ENCODE assay signal across 26 mouse cellular contexts in the genomic region with DNA sequence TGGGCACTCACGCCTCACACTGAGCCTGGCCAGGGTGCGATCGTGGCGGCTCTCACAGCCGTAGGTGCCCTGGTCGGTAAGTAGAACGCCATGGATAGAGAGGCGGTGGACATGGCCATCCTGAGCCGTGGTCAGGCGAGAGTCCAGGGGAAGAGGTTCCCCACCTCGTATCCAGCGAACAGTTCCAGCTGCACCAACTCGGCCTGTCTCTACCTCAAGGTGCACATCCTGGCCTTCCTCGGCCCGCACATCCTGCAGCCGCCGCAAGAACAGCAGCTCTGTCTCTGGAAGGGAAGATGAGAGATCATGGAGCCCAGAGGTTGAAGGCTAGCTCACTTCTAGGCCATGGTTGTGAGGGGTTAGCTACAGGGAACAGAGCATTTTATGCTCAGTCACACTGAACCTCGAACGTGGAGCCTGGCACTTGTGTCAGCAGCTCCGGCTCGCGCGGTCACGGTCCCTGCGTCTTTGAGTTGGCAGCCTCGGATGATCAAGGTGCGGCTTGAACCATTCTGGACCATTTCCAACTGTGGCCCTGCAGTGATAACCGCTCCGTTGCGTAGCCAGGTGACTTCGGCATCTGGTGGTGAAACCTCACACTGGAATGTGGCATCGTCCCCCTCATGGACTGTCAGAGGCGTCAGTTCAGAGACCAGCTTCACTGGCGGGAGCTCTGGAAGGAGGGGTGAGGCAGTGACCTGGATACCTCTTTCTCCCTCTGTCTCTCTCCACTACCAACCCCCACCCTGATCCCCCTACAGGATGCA. TPM values are rescaled to one million over a fixed set of nuclear protein-coding genes. Genes with fewer than 3 reads are reported as not detected.
DNase-seq lines count a peak whose midpoint lies in the region; ATAC-seq and TF ChIP-seq lines count a peak whose summit lies in the region.
"Had no signal": no experiment of that assay in that cellular context is flagged by ENCODE, and none has a peak within 500 bp of the region (broad histone marks: within the 10 kb centered on the region; RNA-seq: fewer than 3 reads in every experiment).

No protein-coding gene starts in this region.

- peaks cover 12% of the 10 kb centered on the region for H3K36me3 ChIP-seq in forebrain, embryonic 13.5 days (ENCODE audit: poor library complexity, severe bottlenecking)
- no peaks in the 10 kb centered on the region for H3K36me3 ChIP-seq in forebrain, embryonic 11.5 days (ENCODE audit: control insufficient read depth, insufficient read depth, low read length)
- peaks cover 4% of the 10 kb centered on the region; the same call in 1 of the 2 replicates for H3K36me3 ChIP-seq in E14TG2a.4 (ENCODE audit: insufficient read depth, low read length)

- H3K27me3 ChIP-seq in forebrain, embryonic 13.5 days: peaks cover 51% of the 10 kb centered on the region
- peaks cover 23% of the 10 kb centered on the region for H3K27me3 ChIP-seq in forebrain, embryonic 11.5 days (ENCODE audit: control insufficient read depth, insufficient read depth, low read length)
- peaks cover 75% of the 10 kb centered on the region for H3K27me3 ChIP-seq in E14TG2a.4 (ENCODE audit: insufficient read depth, low read length)

- peaks cover 19% of the 10 kb centered on the region for H3K4me1 ChIP-seq in forebrain, embryonic 13.5 days
- H3K4me1 ChIP-seq in forebrain, embryonic 11.5 days (replicated peaks; ENCODE audit: control insufficient read depth, insufficient read depth, low read length): peaks cover 13% of the 10 kb centered on the region; the same call in 1 of the 2 replicates
- H3K4me1 ChIP-seq in E14TG2a.4 (replicated peaks; ENCODE audit: low read depth, low read length): peaks cover 83% of the 10 kb centered on the region

- no peak overlapping the region for H3K4me2 ChIP-seq in forebrain, embryonic 13.5 days
- no peak overlapping the region for H3K4me2 ChIP-seq in forebrain, embryonic 11.5 days (ENCODE audit: low read depth, low read length, severe bottlenecking)
- H3K4me2 ChIP-seq: forebrain, embryonic 12.5 days; heart, embryonic 12.5 days; heart, embryonic 15.5 days; hindbrain, embryonic 13.5 days; intestine, embryonic 15.5 days had no signal

- no peak overlapping the region for H3K4me3 ChIP-seq in forebrain, embryonic 13.5 days
- H3K4me3 ChIP-seq in forebrain, embryonic 11.5 days (ENCODE audit: low read depth, low read length): no peak overlapping the region
- H3K4me3 ChIP-seq in E14TG2a.4 (replicated peaks; ENCODE audit: low read length): peak overlapping the region; percentile 63
- H3K4me3 ChIP-seq: forebrain, embryonic 12.5 days; heart, embryonic 12.5 days; heart, embryonic 15.5 days; hindbrain, embryonic 10.5 days; hindbrain, embryonic 13.5 days; intestine, embryonic 15.5 days had no signal

- H3K27ac ChIP-seq in forebrain, embryonic 13.5 days: no peak overlapping the region
- H3K27ac ChIP-seq in forebrain, embryonic 11.5 days (ENCODE audit: low read depth, low read length): no peak overlapping the region
- H3K27ac ChIP-seq: forebrain, embryonic 12.5 days; heart, embryonic 15.5 days; hindbrain, embryonic 10.5 days; hindbrain, embryonic 13.5 days; intestine, embryonic 15.5 days had no signal

- TF ChIP-seq CTCF in E14TG2a.4 (conservative IDR thresholded peaks at IDR 0.05; ENCODE audit: low read length): no peak

- DNase-seq in cerebellum, adult 11 months: peak; percentile 8
- DNase-seq in cerebellum, adult 18-20 months: no peak
- no peak for DNase-seq in forebrain, embryonic 11.5 days (ENCODE audit: low spot score)
- DNase-seq: adrenal gland, adult 8-10 months; adrenal gland, postnatal 25 days; cerebellum, postnatal 10 days; cerebellum, postnatal 36 days; gastrocnemius, postnatal 10 days; gastrocnemius, postnatal 36 days; heart, postnatal 10 days; heart, postnatal 36 days; kidney, adult 11 months; kidney, adult 8-10 months had no signal

- H3K9me3 ChIP-seq in forebrain, embryonic 13.5 days (replicated peaks): no peaks in the 10 kb centered on the region
- no peaks in the 10 kb centered on the region for H3K9me3 ChIP-seq in forebrain, embryonic 11.5 days (ENCODE audit: control insufficient read depth, low read length)
- no peaks in the 10 kb centered on the region for H3K9me3 ChIP-seq in E14TG2a.4 (ENCODE audit: low read length)
- H3K9me3 ChIP-seq: forebrain, embryonic 12.5 days; heart, embryonic 12.5 days; heart, embryonic 15.5 days; hindbrain, embryonic 10.5 days; hindbrain, embryonic 13.5 days; intestine, embryonic 15.5 days had no signal

- 84% methylated on average over 34 of the region's 34 CpGs for WGBS in forebrain, embryonic 13.5 days
- WGBS in forebrain, embryonic 11.5 days: 78% methylated on average over 34 of the region's 34 CpGs

- ATAC-seq in forebrain, embryonic 13.5 days: no peak
- no peak for ATAC-seq in forebrain, embryonic 11.5 days (replicated peaks; ENCODE audit: low FRiP score)
- ATAC-seq in erythroid progenitor cell, adult 5-6 weeks (replicated peaks; ENCODE audit: low FRiP score, poor library complexity, severe bottlenecking): no peak
- ATAC-seq: activated CD4-positive, CD25-positive, alpha-beta regulatory T cell, adult 4 months; forebrain, embryonic 16.5 days; hindbrain, embryonic 16.5 days; intestine, embryonic 15.5 days had no signal

- peak overlapping the region; percentile 4; the same call in 1 of the 2 replicates for H3K9ac ChIP-seq in forebrain, embryonic 13.5 days
- H3K9ac ChIP-seq in forebrain, embryonic 11.5 days (ENCODE audit: low read length): no peak overlapping the region
- H3K9ac ChIP-seq: forebrain, embryonic 12.5 days; heart, embryonic 12.5 days; heart, embryonic 15.5 days; hindbrain, embryonic 13.5 days; intestine, embryonic 15.5 days had no signal

RNA-seq across cellular contexts. Expression of a gene that starts 11.6 kb away (rescaled TPM):
- 34.0 and 35.5 TPM in 2 replicates for polyA plus RNA-seq in forebrain, embryonic 13.5 days (2015; fragmentation: Nextera tagmentation; extraction: Ambion mirVana)
- polyA plus RNA-seq in forebrain, embryonic 11.5 days (2014; fragmentation: Nextera tagmentation; extraction: Ambion mirVana): 8.9 and 9.4 TPM in 2 replicates
- not detected in 2 replicates for total RNA-seq in erythroid progenitor cell, adult 5-6 weeks (2015; ENCODE audit: low replicate concordance)
- total RNA-seq in erythroid progenitor cell, adult 5-6 weeks (2017; ENCODE audit: low replicate concordance): not detected in 2 replicates
- total RNA-seq: granulocyte monocyte progenitor cell, adult 5-6 weeks had no signal

RNA-seq across cellular contexts. Expression of a gene that starts 11.9 kb away (rescaled TPM):
- 16.9 and 18.6 TPM in 2 replicates for polyA plus RNA-seq in forebrain, embryonic 13.5 days (2015; fragmentation: Nextera tagmentation; extraction: Ambion mirVana)
- 21.3 and 23.3 TPM in 2 replicates for polyA plus RNA-seq in forebrain, embryonic 11.5 days (2014; fragmentation: Nextera tagmentation; extraction: Ambion mirVana)
- total RNA-seq in erythroid progenitor cell, adult 5-6 weeks (2015; ENCODE audit: low replicate concordance): not detected in 2 replicates
- total RNA-seq in erythroid progenitor cell, adult 5-6 weeks (2017; ENCODE audit: low replicate concordance): 0.77 TPM in 1 of 2 replicates, not detected in the other

RNA-seq across cellular contexts. Expression of a gene that starts 15.3 kb away (rescaled TPM):
- 15.5 and 17.2 TPM in 2 replicates for polyA plus RNA-seq in forebrain, embryonic 13.5 days (2015; fragmentation: Nextera tagmentation; extraction: Ambion mirVana)
- polyA plus RNA-seq in forebrain, embryonic 11.5 days (2014; fragmentation: Nextera tagmentation; extraction: Ambion mirVana): 42.6 and 44.7 TPM in 2 replicates
- not detected in 2 replicates for total RNA-seq in erythroid progenitor cell, adult 5-6 weeks (2015; ENCODE audit: low replicate concordance)
- 0.64 TPM in 1 of 2 replicates, not detected in the other for total RNA-seq in erythroid progenitor cell, adult 5-6 weeks (2017; ENCODE audit: low replicate concordance)
- total RNA-seq: granulocyte monocyte progenitor cell, adult 5-6 weeks had no signal
- polyA plus RNA-seq: activated CD4-positive, CD25-positive, alpha-beta regulatory T cell, adult 4 months had no signal

RNA-seq across cellular contexts. Expression of a gene that starts 15.9 kb away (rescaled TPM):
- polyA plus RNA-seq in forebrain, embryonic 13.5 days (2015; fragmentation: Nextera tagmentation; extraction: Ambion mirVana): 5.8 and 8.0 TPM in 2 replicates
- 1.3 and 2.4 TPM in 2 replicates for polyA plus RNA-seq in forebrain, embryonic 11.5 days (2014; fragmentation: Nextera tagmentation; extraction: Ambion mirVana)
- not detected in 2 replicates for total RNA-seq in erythroid progenitor cell, adult 5-6 weeks (2015; ENCODE audit: low replicate concordance)
- not detected in 2 replicates for total RNA-seq in erythroid progenitor cell, adult 5-6 weeks (2017; ENCODE audit: low replicate concordance)
- total RNA-seq: granulocyte monocyte progenitor cell, adult 5-6 weeks had no signal
- polyA plus RNA-seq: activated CD4-positive, CD25-positive, alpha-beta regulatory T cell, adult 4 months had no signal

RNA-seq across cellular contexts. Expression of a gene that starts 30.4 kb away (rescaled TPM):
- polyA plus RNA-seq in forebrain, embryonic 13.5 days (2015; fragmentation: Nextera tagmentation; extraction: Ambion mirVana): 16.3 and 19.4 TPM in 2 replicates
- polyA plus RNA-seq in forebrain, embryonic 11.5 days (2014; fragmentation: Nextera tagmentation; extraction: Ambion mirVana): 23.9 and 27.6 TPM in 2 replicates
- total RNA-seq in erythroid progenitor cell, adult 5-6 weeks (2015; ENCODE audit: low replicate concordance): 2.5 and 6.5 TPM in 2 replicates
- total RNA-seq in erythroid progenitor cell, adult 5-6 weeks (2017; ENCODE audit: low replicate concordance): 9.5 and 15.4 TPM in 2 replicates
